Mouse (Mus musculus): Measurements from ENCODE around the gene Robo1.

Robo1 gene

GRCm38 (mm10) chr16:72924423-72925224 lies 616.5 kb downstream of the Robo1 start:
- in situ Hi-C loops (cut with MseI, MboI) = no loop called here

GRCm38 (mm10) chr16:72928525-72929122 lies 620.5 kb downstream of the Robo1 start:
- in situ Hi-C loops (cut with MseI, MboI) = no loop called here

- in situ Hi-C loops (cut with MseI, MboI) = no loop called here
Measured at GRCm38 (mm10) chr16:72930871-72931270, 622.8 kb downstream of the Robo1 start.

- in situ Hi-C loops (cut with MseI, MboI) = no loop called here
Measured at GRCm38 (mm10) chr16:72934908-72935307, 626.8 kb downstream of the Robo1 start.

- in situ Hi-C loops (cut with MseI, MboI) = no loop called here
Measured at GRCm38 (mm10) chr16:72937183-72937582, 629.1 kb downstream of the Robo1 start.

GRCm38 (mm10) chr16:72939862-72940261 lies 631.8 kb downstream of the Robo1 start:
- in situ Hi-C loops (cut with MseI, MboI) = no loop called here

GRCm38 (mm10) chr16:72940786-72941185 lies 632.7 kb downstream of the Robo1 start:
- in situ Hi-C loops (cut with MseI, MboI) = no loop called here

- in situ Hi-C loops (cut with MseI, MboI) = no loop called here
Measured at GRCm38 (mm10) chr16:72944403-72944802, 636.3 kb downstream of the Robo1 start.

GRCm38 (mm10) chr16:72951969-72952368 lies 643.9 kb downstream of the Robo1 start:
- in situ Hi-C loops (cut with MseI, MboI) = no loop called here

- in situ Hi-C loops (cut with MseI, MboI) = no loop called here
Measured at GRCm38 (mm10) chr16:72959018-72959702, 651.1 kb downstream of the Robo1 start.

- in situ Hi-C loops (cut with MseI, MboI) = no loop called here
Measured at GRCm38 (mm10) chr16:72959823-72960222, 651.7 kb downstream of the Robo1 start.

GRCm38 (mm10) chr16:72963782-72964181 lies 655.7 kb downstream of the Robo1 start:
- in situ Hi-C loops (cut with MseI, MboI) = no loop called here

- in situ Hi-C loops (cut with MseI, MboI) = no loop called here
Measured at GRCm38 (mm10) chr16:72967509-72967908, 659.4 kb downstream of the Robo1 start.

GRCm38 (mm10) chr16:72969990-72970389 lies 661.9 kb downstream of the Robo1 start:
- in situ Hi-C loops (cut with MseI, MboI) = loop anchor here in 1 of 2 experiments (10.0 kb wide), 1 partner anchor 315 kb away; no protein-coding TSS in a partner anchor

- in situ Hi-C loops (cut with MseI, MboI) = loop anchor here in 1 of 2 experiments (10.0 kb wide), 1 partner anchor 319 kb away; no protein-coding TSS in a partner anchor
Measured at GRCm38 (mm10) chr16:72973685-72974084, 665.6 kb downstream of the Robo1 start.

- in situ Hi-C loops (cut with MseI, MboI) = loop anchor here (10.0 to 25.0 kb wide), 2 partner anchors 320 to 612 kb away; no protein-coding TSS in a partner anchor
Measured at GRCm38 (mm10) chr16:72974681-72975080, 666.6 kb downstream of the Robo1 start.

GRCm38 (mm10) chr16:72976849-72977576 lies 668.9 kb downstream of the Robo1 start:
- in situ Hi-C loops (cut with MseI, MboI) = loop anchor here (10.0 to 25.0 kb wide), 2 partner anchors 322 to 615 kb away; no protein-coding TSS in a partner anchor

GRCm38 (mm10) chr16:72979407-72980219 lies 671.5 kb downstream of the Robo1 start:
- in situ Hi-C loops (cut with MseI, MboI) = loop anchor here (10.0 to 25.0 kb wide), 3 partner anchors 325 to 617 kb away; no protein-coding TSS in a partner anchor

GRCm38 (mm10) chr16:72990376-72991167 lies 682.5 kb downstream of the Robo1 start:
- in situ Hi-C loops (cut with MseI, MboI) = loop anchor here (25.0 kb wide), 1 partner anchor 628 kb away; no protein-coding TSS in a partner anchor

GRCm38 (mm10) chr16:72993189-72993588 lies 685.1 kb downstream of the Robo1 start:
- in situ Hi-C loops (cut with MseI, MboI) = loop anchor here (25.0 kb wide), 1 partner anchor 631 kb away; no protein-coding TSS in a partner anchor
